Mouse (Mus musculus) kidney, embryonic 14.5 days (tissue): Measurements from ENCODE around the gene Arhgap23. TPM values are rescaled to one million over a fixed set of nuclear protein-coding genes. Genes with fewer than 3 reads are reported as not detected.
A peak's percentile ranks its signal among the peaks of the same experiment; 100 is the strongest.

ENCODE experiments used
- ATAC-seq: fragments of 200-750 bp; cut with Nextera tagmentation; 2 replicates; pipeline ENCODE4 v1.8.0; 2017; ENCODE audit warnings: moderate number of reproducible peaks, mild to moderate bottlenecking, moderate TSS enrichment, moderate library complexity; ENCODE audit not compliant: low FRiP score, low TSS enrichment
- H3K27ac ChIP-seq: fragments of 300-500 bp; sonication (generic); 2 replicates; pipeline ENCODE4 v1.5.1; 2014; ENCODE audit warnings: low read depth, mild to moderate bottlenecking, low read length, moderate library complexity, mixed read lengths
- H3K27me3 ChIP-seq: fragments of 300-500 bp; sonication (generic); 2 replicates; pipeline ENCODE4 v1.6.1; 2014; ENCODE audit warnings: mild to moderate bottlenecking, low read length; ENCODE audit not compliant: control insufficient read depth, insufficient read depth
- H3K36me3 ChIP-seq: fragments of 300-500 bp; sonication (generic); 2 replicates; pipeline ENCODE4 v1.6.1; 2014; ENCODE audit warnings: low read length, mixed read lengths; ENCODE audit not compliant: control insufficient read depth, insufficient read depth
- H3K4me1 ChIP-seq: fragments of 300-500 bp; sonication (generic); 2 replicates; pipeline ENCODE4 v1.6.1; 2014; ENCODE audit warnings: low read length, mixed read lengths; ENCODE audit not compliant: control insufficient read depth, insufficient read depth
- H3K4me2 ChIP-seq: fragments of 300-500 bp; sonication (generic); replicated peaks from 2 replicates; pipeline ENCODE4 v1.6.1; 2014; ENCODE audit warnings: low read depth, mild to moderate bottlenecking, low read length
- H3K4me3 ChIP-seq: fragments of 300-500 bp; sonication (generic); 2 replicates; pipeline ENCODE4 v1.5.1; 2014; ENCODE audit warnings: mild to moderate bottlenecking, low read length
- H3K9ac ChIP-seq: fragments of 300-500 bp; sonication (generic); 2 replicates; pipeline ENCODE4 v1.6.1; 2014; ENCODE audit warnings: low read depth, mild to moderate bottlenecking, low read length, moderate library complexity
- H3K9me3 ChIP-seq: fragments of 300-500 bp; sonication (generic); 2 replicates; pipeline ENCODE4 v1.6.1; 2016; ENCODE audit warnings: low read length; ENCODE audit not compliant: control insufficient read depth
- WGBS: fragments of 180-500 bp; shearing (Covaris S2); extraction: QIAGEN DNeasy Blood & Tissue Kit; methylation state at CpG from one replicate; pipeline ENCODE4 v1.1.7; 2014; 5-methylcytosine and 5-hydroxymethylcytosine counted together
- polyA plus RNA-seq: library from polyadenylated mRNA; unstranded; fragments of >200 nt; fragmentation: Nextera tagmentation; extraction: Ambion mirVana; gene quantifications from 2 replicates; pipeline ENCODE4 v1.2.1, GENCODE M21; 2014

Arhgap23 gene
- polyA plus RNA-seq, 1 experiment from 2014 or later, result 5.2 TPM

DNA sequence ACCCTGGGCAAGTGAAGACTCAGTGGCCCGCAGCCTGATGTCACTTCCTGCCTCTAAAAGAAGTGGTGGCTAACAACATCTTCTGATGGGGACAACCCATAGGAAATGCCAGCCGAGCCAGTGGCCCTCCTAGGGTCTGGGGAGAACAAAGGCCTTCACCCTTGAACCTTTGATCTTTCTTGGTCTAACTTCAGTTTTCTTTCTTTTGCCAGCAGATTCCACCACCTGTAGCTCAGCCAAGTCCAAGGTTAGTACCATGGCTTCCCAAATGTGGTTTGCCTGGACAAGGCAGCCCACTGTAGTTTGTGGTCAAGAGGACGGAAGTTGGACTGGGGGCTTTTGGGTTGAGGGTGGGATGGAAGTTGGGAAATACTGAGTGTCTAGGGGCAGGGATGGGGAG, 77.5 kb downstream of the Arhgap23 start:
- Histone ChIP-seq H3K36me3 (peaks cover 40% of the 10 kb centered on the region), H3K4me3 (no peak overlapping the region), H3K9me3 (no peaks in the 10 kb centered on the region), H3K27ac (no peak overlapping the region), H3K4me1 (no peaks in the 10 kb centered on the region), H3K4me2 (no peak overlapping the region), H3K9ac (no peak overlapping the region), H3K27me3 (no peaks in the 10 kb centered on the region; the same call in 1 of the 2 replicates)
- no peak for ATAC-seq
- 91% methylated on average over 3 of the region's 3 CpGs for WGBS

DNA sequence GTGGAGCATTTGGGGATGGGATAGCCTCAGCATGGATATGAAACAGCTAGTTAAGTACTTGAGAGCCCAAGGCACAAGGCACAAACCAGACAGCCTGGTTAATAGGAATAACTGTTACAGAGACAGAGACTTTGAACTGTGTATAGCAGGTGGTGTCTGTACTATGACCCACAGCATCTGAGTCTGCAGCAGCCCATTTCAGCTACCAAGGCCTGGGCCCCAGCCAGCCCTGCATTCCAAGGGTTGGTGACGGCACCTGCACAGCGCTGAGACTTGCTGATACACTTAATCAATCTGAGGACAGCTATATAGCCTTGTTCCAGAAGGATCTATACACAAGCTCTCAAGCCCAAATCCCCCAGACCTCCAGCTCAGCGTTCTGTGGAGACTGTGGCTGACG, 82.2 kb downstream of the Arhgap23 start:
- peaks cover 15% of the 10 kb centered on the region for H3K4me1 ChIP-seq
- H3K36me3 ChIP-seq, result peaks cover 19% of the 10 kb centered on the region; the same call in 1 of the 2 replicates
- no peak overlapping the region for H3K9ac ChIP-seq
- H3K4me2 ChIP-seq, result no peak overlapping the region
- no peak overlapping the region for H3K4me3 ChIP-seq
- no peak overlapping the region for H3K27ac ChIP-seq
- ATAC-seq, result no peak
- H3K27me3 ChIP-seq, result peaks cover 25% of the 10 kb centered on the region
- 87% methylated on average over 4 of the region's 4 CpGs for WGBS
- no peaks in the 10 kb centered on the region for H3K9me3 ChIP-seq

DNA sequence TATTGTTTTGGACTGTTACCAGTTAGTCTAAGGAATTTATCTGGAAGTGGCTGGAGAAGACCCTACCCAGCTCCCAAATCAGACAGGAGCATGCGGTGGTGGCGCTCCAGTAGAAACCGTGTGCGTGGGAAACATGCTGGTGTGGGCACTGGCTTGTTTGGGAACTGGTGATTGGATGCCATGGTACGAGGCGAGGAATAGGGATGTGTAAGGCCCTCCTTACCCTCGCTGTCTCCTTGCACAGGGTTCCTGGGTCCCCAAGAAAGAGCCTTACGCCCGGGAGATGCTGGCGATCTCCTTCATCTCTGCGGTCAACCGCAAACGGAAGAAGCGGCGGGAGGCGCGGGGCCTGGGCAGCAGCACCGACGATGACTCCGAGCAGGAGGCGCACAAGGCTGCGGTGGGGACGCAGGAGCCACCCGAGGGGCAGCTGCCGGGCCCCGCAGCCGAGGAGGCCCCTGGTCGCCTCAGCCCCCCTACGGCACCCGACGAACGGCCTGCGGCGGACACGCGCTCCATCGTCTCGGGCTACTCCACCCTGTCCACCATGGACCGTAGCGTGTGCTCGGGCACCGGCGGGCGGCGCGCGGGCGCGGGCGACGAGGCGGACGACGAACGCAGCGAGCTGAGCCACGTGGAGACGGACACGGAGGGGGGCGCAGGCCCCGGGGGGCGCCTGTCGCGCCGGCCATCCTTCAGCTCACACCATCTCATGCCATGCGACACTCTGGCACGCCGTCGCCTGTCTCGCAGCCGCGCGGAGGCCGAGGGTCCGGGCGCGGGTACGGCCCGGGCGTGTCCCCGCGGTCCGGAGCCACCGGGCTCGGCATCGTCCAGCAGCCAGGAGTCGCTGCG, 84.8 kb downstream of the Arhgap23 start, which contains the start of gene 4933428G20Rik:
4933428G20Rik (minus strand) TSS at position 476 of the 855 bp plus-strand sequence.
- H3K4me3 ChIP-seq, result peak within 1 kb of the TSS; percentile 35
- H3K27me3 ChIP-seq, result peaks cover 25% of the 10 kb centered on the region
- H3K27ac ChIP-seq, result no peak within 1 kb of the TSS
- 0 out of 2 replicates have a peak, but pooled peaks have one; percentile 40 for ATAC-seq
- H3K4me2 ChIP-seq, result peak within 1 kb of the TSS; percentile 65
- peak within 1 kb of the TSS; percentile 52; the same call in 1 of the 2 replicates for H3K9ac ChIP-seq
- peaks cover 15% of the 10 kb centered on the region for H3K4me1 ChIP-seq
- H3K9me3 ChIP-seq, result no peaks in the 10 kb centered on the region
- H3K36me3 ChIP-seq, result peaks cover 11% of the 10 kb centered on the region; the same call in 1 of the 2 replicates
- 15% methylated on average over 75 of the region's 88 CpGs for WGBS

DNA sequence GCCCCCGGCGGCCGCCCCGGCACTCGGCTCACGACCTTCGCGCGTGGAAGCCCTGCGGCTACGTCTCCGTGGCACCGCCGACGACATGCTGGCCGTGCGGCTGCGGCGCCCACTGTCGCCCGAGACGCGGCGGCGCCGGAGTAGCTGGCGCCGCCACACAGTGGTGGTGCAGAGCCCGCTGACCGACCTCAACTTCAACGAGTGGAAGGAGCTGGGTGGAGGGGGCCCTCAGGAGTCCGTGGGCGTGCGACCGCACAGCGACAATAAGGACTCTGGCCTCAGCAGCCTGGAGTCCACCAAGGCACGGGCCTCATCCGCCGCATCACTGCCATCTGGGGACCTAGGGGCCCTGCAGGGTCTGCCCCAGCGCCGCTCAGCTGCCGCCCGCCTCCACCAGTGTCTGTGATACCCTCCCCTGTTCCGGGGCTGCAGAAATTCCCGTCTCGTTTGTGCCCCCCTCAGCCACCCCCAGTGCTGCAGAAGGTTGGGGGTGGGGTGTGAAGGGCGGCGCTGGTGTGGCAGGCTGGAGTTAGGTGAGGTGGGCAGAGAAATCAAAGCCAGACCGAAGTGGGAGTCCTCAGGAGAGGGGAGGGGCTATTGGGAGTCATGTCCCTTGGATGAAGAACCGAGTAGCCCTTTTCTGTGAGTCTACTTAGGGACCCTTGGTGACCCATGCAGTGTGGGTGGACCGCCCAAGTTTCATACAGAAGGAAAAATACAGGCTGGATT, 85.6 kb downstream of the Arhgap23 start:
- ATAC-seq, result peak; percentile 38; the same call in 1 of the 2 replicates
- no peaks in the 10 kb centered on the region for H3K9me3 ChIP-seq
- H3K4me2 ChIP-seq, result peak overlapping the region; percentile 65
- peak overlapping the region; percentile 35 for H3K4me3 ChIP-seq
- 9% methylated on average over 50 of the region's 51 CpGs for WGBS
- peaks cover 25% of the 10 kb centered on the region for H3K27me3 ChIP-seq
- H3K4me1 ChIP-seq, result peaks cover 15% of the 10 kb centered on the region
- H3K9ac ChIP-seq, result peak overlapping the region; percentile 52; the same call in 1 of the 2 replicates
- no peak overlapping the region for H3K27ac ChIP-seq
- peaks cover 11% of the 10 kb centered on the region; the same call in 1 of the 2 replicates for H3K36me3 ChIP-seq

DNA sequence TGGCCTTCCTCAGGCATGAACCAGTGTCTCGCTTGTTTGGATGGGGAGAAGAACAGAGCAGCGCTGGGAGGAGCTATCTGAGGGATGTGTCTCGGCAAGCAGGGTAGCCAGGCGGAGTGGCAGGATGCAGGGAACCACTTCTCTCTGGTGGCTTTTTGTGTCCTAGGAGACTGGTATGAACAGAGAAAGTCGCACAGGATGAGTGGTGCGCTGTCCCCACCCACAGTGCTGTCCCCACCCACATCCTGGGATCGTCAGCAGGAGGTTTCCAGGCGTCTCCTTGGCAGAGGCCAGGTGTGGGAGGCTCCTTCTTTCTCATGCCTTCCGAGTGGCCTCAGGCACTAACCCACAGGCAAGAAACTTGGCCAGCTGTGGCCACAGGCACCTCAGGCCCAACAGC, 87.0 kb downstream of the Arhgap23 start:
- Histone ChIP-seq H3K9ac (no peak overlapping the region), H3K27ac (no peak overlapping the region), H3K4me3 (no peak overlapping the region), H3K4me1 (peaks cover 15% of the 10 kb centered on the region), H3K36me3 (peaks cover 3% of the 10 kb centered on the region; the same call in 1 of the 2 replicates), H3K4me2 (no peak overlapping the region), H3K9me3 (no peaks in the 10 kb centered on the region), H3K27me3 (peaks cover 25% of the 10 kb centered on the region)
- ATAC-seq, result no peak
- WGBS, result 31% methylated on average over 9 of the region's 9 CpGs

DNA sequence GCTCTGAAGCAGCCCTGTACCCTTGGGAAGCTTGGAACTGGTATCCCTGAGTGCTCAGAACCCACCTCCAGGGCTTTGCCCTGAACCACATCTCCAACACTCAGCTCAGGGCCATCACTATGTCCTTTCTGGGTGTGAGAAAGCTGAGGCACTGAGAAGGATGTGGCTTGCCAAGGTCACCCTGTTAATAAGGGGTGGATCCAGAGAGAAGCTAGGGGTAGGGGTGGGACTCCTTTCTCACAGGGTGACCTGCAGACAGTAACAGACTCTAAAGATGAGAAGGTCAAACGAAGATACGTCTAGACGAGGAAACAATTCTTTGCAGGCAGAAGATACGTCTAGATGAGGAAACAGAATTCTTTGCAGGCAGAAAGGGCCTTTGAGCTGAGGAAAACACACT, 87.5 kb downstream of the Arhgap23 start:
- Histone ChIP-seq H3K4me3 (no peak overlapping the region), H3K4me2 (no peak overlapping the region), H3K27ac (no peak overlapping the region), H3K36me3 (peaks cover 3% of the 10 kb centered on the region; the same call in 1 of the 2 replicates), H3K27me3 (peaks cover 25% of the 10 kb centered on the region), H3K9me3 (no peaks in the 10 kb centered on the region), H3K9ac (no peak overlapping the region), H3K4me1 (peaks cover 15% of the 10 kb centered on the region)
- 79% methylated on average over 4 of the region's 4 CpGs for WGBS
- no peak for ATAC-seq

DNA sequence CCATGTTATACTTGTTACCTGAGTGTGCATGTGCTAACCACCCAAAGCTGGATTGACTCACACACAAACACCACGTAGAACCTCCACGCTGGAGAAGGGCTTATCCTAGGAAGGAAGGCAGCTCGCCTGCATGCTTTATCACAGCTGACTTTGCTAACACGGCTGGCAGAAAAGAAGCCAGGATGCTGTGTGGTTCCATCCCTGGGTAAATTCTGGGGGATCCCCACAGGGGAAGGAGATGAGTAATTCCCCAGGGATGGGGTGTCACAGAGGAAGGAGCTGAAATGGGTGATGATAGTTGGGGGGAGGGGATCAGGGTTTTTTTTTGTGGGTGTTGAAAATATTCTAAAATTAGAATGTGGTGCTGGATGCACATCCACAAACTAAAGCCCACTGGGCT, 90.5 kb downstream of the Arhgap23 start:
- Histone ChIP-seq H3K36me3 (peaks cover under 1% of the 10 kb centered on the region; the same call in 1 of the 2 replicates), H3K9me3 (no peaks in the 10 kb centered on the region), H3K4me2 (no peak overlapping the region), H3K9ac (no peak overlapping the region), H3K4me3 (no peak overlapping the region), H3K27ac (no peak overlapping the region), H3K27me3 (peaks cover 4% of the 10 kb centered on the region), H3K4me1 (peaks cover 9% of the 10 kb centered on the region)
- WGBS, result 82% methylated on average over 4 of the region's 4 CpGs
- no peak for ATAC-seq

DNA sequence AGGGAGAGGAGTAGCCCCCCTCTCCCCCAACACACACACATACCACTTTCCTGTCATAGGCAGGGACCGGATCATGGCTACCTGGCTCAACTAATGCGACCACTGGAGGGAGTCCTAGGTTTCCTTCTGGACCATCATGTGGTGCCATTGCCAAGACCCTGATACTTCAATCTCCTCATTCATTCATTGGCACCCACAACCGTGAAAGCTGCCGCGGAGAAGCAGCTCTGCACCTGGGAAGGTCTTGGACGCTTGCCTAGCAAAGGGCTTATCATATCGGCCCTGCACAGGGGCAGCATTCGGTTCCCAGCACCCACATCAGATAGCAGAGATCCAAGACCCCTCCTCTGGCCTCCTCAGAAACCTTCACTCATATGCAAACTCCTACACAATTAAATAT, 91.0 kb downstream of the Arhgap23 start:
- H3K9me3 ChIP-seq, result no peaks in the 10 kb centered on the region
- H3K4me3 ChIP-seq, result no peak overlapping the region
- H3K27me3 ChIP-seq, result peaks cover under 1% of the 10 kb centered on the region; the same call in 1 of the 2 replicates
- H3K4me2 ChIP-seq, result no peak overlapping the region
- no peak overlapping the region for H3K27ac ChIP-seq
- 64% methylated on average over 8 of the region's 8 CpGs for WGBS
- no peak for ATAC-seq
- H3K36me3 ChIP-seq, result no peaks in the 10 kb centered on the region; the same call in 1 of the 2 replicates
- peaks cover 4% of the 10 kb centered on the region for H3K4me1 ChIP-seq
- H3K9ac ChIP-seq, result no peak overlapping the region
